Mouse (Mus musculus) neural tube, embryonic 14.5 days (tissue): ENCODE data around the gene Grasp. TPM values are rescaled to one million over a fixed set of nuclear protein-coding genes. Genes with fewer than 3 reads are reported as not detected.

Source experiments
- ATAC-seq: fragments of 200-750 bp; cut with Nextera tagmentation; 2 replicates; pipeline ENCODE4 v1.8.0; 2017; ENCODE audit warnings: low read depth, mild to moderate bottlenecking, moderate TSS enrichment, moderate library complexity
- H3K27ac ChIP-seq: fragments of 300-500 bp; sonication (generic); 2 replicates; pipeline ENCODE4 v1.5.1; 2014; ENCODE audit warnings: low read depth, mild to moderate bottlenecking, control low read depth, low read length, moderate library complexity, mixed read lengths
- H3K27me3 ChIP-seq: fragments of 300-500 bp; sonication (generic); 2 replicates; pipeline ENCODE4 v1.6.1; 2014; ENCODE audit warnings: low read length; ENCODE audit not compliant: control insufficient read depth, insufficient read depth
- H3K36me3 ChIP-seq: fragments of 300-500 bp; sonication (generic); 2 replicates; pipeline ENCODE4 v1.6.1; 2014; ENCODE audit warnings: low read length, mixed read lengths; ENCODE audit not compliant: control insufficient read depth, insufficient read depth
- H3K4me1 ChIP-seq: fragments of 300-500 bp; sonication (generic); 2 replicates; pipeline ENCODE4 v1.6.1; 2014; ENCODE audit warnings: low read length; ENCODE audit not compliant: control insufficient read depth, insufficient read depth
- H3K4me2 ChIP-seq: fragments of 300-500 bp; sonication (generic); 2 replicates; pipeline ENCODE4 v1.6.1; 2014; ENCODE audit warnings: mild to moderate bottlenecking, low read depth, low read length, control low read depth
- H3K4me3 ChIP-seq: fragments of 300-500 bp; sonication (generic); 2 replicates; pipeline ENCODE4 v1.5.1; 2014; ENCODE audit warnings: low read depth, low read length, control low read depth, mixed read lengths
- H3K9ac ChIP-seq: fragments of 300-500 bp; sonication (generic); replicated peaks from 2 replicates; pipeline ENCODE4 v1.6.1; 2014; ENCODE audit warnings: low read depth, mild to moderate bottlenecking, control low read depth, low read length, mixed read lengths
- H3K9me3 ChIP-seq: fragments of 300-500 bp; sonication (generic); 2 replicates; pipeline ENCODE4 v1.6.1; 2016; ENCODE audit warnings: low read length; ENCODE audit not compliant: control insufficient read depth
- WGBS: fragments of 180-500 bp; shearing (Covaris S2); extraction: QIAGEN DNeasy Blood & Tissue Kit; methylation state at CpG from one replicate; pipeline ENCODE4 v1.1.7; 2014; 5-methylcytosine and 5-hydroxymethylcytosine counted together
- polyA plus RNA-seq: library from polyadenylated mRNA; unstranded; fragments of >200 nt; fragmentation: Nextera tagmentation; extraction: Ambion mirVana; gene quantifications from 2 replicates; pipeline ENCODE4 v1.2.1, GENCODE M21; 2014

Grasp gene
- polyA plus RNA-seq, 1 experiment from 2014 or later, result 1.0 TPM

DNA sequence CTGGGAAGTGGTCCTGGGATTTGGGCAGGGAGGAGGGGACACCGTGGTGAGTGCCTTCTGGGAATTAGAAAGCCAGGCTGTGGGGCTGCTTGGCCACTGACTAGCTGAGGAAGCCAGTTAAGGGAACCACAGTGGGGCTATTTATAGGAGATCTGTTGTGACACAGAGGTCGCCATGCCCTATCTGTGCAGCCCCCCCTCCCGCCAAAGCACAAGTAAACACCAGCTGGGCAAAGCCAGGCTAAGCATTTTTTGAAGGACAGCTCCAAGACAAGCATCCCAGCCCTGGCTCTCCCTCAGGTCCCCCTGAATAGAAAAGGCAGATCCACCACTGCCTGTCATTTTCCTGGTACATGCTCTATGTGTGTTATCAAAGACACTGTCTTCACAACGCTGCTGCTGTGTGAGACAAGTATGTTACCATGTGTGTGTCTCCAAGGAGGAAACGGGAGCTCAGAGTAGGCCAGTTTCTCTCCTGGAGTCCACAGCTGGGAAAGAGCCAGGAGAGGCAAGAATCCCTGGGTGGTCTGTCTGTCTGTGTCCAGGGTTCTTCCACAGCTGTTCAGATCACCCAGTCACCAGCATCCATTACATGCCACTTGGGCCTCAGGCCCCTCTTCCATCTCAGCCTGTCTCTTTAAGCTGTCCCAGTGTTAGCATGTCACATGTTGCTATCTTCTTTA lies 24.2 kb downstream of the Grasp start:
- H3K9me3 ChIP-seq, result no peaks in the 10 kb centered on the region
- no peak for ATAC-seq
- H3K4me2 ChIP-seq, result no peak overlapping the region
- no peak overlapping the region for H3K27ac ChIP-seq
- no peaks in the 10 kb centered on the region for H3K27me3 ChIP-seq
- WGBS, result 65% methylated on average over 5 of the region's 5 CpGs
- H3K4me1 ChIP-seq, result 0 out of 2 replicates have a peak, but pooled peaks cover 8% of the 10 kb centered on the region
- no peak overlapping the region for H3K4me3 ChIP-seq
- no peaks in the 10 kb centered on the region for H3K36me3 ChIP-seq
- no peak overlapping the region for H3K9ac ChIP-seq

GRCm38 (mm10) chr15:101250220-101250800 lies 26.3 kb downstream of the Grasp start:
- H3K4me3 ChIP-seq, result no peak overlapping the region
- no peaks in the 10 kb centered on the region for H3K27me3 ChIP-seq
- 0 out of 2 replicates have a peak, but pooled peaks cover 10% of the 10 kb centered on the region for H3K4me1 ChIP-seq
- 88% methylated on average over 9 of the region's 9 CpGs for WGBS
- H3K36me3 ChIP-seq, result no peaks in the 10 kb centered on the region
- H3K9me3 ChIP-seq, result no peaks in the 10 kb centered on the region
- no peak overlapping the region for H3K9ac ChIP-seq
- ATAC-seq, result no peak
- no peak overlapping the region for H3K27ac ChIP-seq
- no peak overlapping the region for H3K4me2 ChIP-seq

DNA sequence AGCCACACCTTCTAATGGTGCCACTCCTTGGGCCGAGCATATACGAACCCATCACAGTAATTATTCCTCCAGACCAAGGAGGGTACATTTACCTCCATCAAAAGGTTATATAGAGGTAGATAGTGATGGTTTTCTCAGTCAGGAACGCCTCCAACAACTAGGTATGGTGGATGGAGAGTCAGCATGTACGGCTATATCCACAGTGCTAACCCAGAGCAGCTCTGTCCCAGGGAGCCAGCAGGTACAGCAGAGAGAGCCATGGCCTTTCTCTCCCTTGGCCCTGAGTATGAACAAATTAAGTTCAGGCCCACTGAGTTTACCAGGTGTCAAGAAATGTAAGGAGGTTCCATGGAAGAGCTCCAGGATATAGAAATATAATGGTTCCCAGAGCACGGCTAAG lies 27.9 kb downstream of the Grasp start:
- Histone ChIP-seq H3K9me3 (no peaks in the 10 kb centered on the region), H3K9ac (no peak overlapping the region), H3K27me3 (no peaks in the 10 kb centered on the region), H3K4me2 (no peak overlapping the region), H3K4me1 (0 out of 2 replicates have a peak, but pooled peaks cover 7% of the 10 kb centered on the region), H3K4me3 (no peak overlapping the region), H3K27ac (no peak overlapping the region), H3K36me3 (no peaks in the 10 kb centered on the region)
- 91% methylated on average over 5 of the region's 5 CpGs for WGBS
- ATAC-seq, result no peak

DNA sequence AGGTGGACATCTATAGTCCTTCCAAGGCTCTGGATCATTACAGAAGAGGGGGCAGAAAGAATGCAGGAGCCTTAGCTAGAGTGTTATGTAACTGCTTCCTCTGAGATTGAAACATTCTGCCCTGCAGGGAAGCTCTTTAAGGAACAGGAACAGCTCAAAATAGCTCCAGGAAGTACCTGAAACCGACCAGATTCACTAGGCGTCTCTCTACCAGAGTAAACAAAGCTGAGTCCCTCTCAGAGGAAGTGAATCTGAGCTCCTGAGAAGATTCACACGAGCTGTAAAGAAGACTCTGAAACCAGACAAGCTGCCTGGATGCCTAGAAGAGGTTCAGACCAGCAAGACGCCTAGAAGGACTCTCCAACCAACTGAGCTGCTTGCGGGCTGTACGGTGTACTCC lies 28.6 kb downstream of the Grasp start:
- Histone ChIP-seq H3K4me3 (no peak overlapping the region), H3K27ac (no peak overlapping the region), H3K9ac (no peak overlapping the region), H3K4me1 (0 out of 2 replicates have a peak, but pooled peaks cover 3% of the 10 kb centered on the region), H3K27me3 (no peaks in the 10 kb centered on the region), H3K36me3 (no peaks in the 10 kb centered on the region), H3K9me3 (no peaks in the 10 kb centered on the region), H3K4me2 (no peak overlapping the region)
- 89% methylated on average over 6 of the region's 6 CpGs for WGBS
- ATAC-seq, result no peak

- Histone ChIP-seq H3K4me2 (peak overlapping the region; percentile 87), H3K36me3 (no peaks in the 10 kb centered on the region), H3K27ac (0 out of 2 replicates have a peak overlapping the region, but pooled peaks have one; percentile 34), H3K9ac (peak overlapping the region; percentile 86), H3K4me1 (0 out of 2 replicates have a peak, but pooled peaks cover 3% of the 10 kb centered on the region), H3K27me3 (no peaks in the 10 kb centered on the region), H3K9me3 (no peaks in the 10 kb centered on the region), H3K4me3 (peak overlapping the region; percentile 62)
- ATAC-seq, result no peak
- 35% methylated on average over 3 of the region's 3 CpGs for WGBS
Measured at GRCm38 (mm10) chr15:101253563-101253885, 29.5 kb downstream of the Grasp start.

- 0 out of 2 replicates have a peak, but pooled peaks cover 3% of the 10 kb centered on the region for H3K4me1 ChIP-seq
- H3K4me3 ChIP-seq, result peak within 1 kb of the TSS; percentile 62
- peak; percentile 60 for ATAC-seq
- H3K4me2 ChIP-seq, result peak within 1 kb of the TSS; percentile 87
- H3K9me3 ChIP-seq, result no peaks in the 10 kb centered on the region
- peak within 1 kb of the TSS; percentile 34 for H3K27ac ChIP-seq
- peak within 1 kb of the TSS; percentile 86 for H3K9ac ChIP-seq
- H3K27me3 ChIP-seq, result no peaks in the 10 kb centered on the region
- H3K36me3 ChIP-seq, result no peaks in the 10 kb centered on the region
- WGBS, result under 1% methylated on average over 62 of the region's 82 CpGs
Measured at GRCm38 (mm10) chr15:101253886-101254795, 30.2 kb downstream of the Grasp start, which contains the start of gene Nr4a1. Nr4a1 (plus strand) TSS chr15:101254269.

GRCm38 (mm10) chr15:101255842-101256462 lies 32.0 kb downstream of the Grasp start:
- Histone ChIP-seq H3K4me1 (0 out of 2 replicates have a peak, but pooled peaks cover 3% of the 10 kb centered on the region), H3K27me3 (no peaks in the 10 kb centered on the region), H3K4me3 (no peak overlapping the region), H3K36me3 (no peaks in the 10 kb centered on the region), H3K9ac (no peak overlapping the region), H3K9me3 (no peaks in the 10 kb centered on the region), H3K27ac (no peak overlapping the region), H3K4me2 (no peak overlapping the region)
- ATAC-seq, result no peak
- WGBS, result 84% methylated on average over 7 of the region's 7 CpGs

DNA sequence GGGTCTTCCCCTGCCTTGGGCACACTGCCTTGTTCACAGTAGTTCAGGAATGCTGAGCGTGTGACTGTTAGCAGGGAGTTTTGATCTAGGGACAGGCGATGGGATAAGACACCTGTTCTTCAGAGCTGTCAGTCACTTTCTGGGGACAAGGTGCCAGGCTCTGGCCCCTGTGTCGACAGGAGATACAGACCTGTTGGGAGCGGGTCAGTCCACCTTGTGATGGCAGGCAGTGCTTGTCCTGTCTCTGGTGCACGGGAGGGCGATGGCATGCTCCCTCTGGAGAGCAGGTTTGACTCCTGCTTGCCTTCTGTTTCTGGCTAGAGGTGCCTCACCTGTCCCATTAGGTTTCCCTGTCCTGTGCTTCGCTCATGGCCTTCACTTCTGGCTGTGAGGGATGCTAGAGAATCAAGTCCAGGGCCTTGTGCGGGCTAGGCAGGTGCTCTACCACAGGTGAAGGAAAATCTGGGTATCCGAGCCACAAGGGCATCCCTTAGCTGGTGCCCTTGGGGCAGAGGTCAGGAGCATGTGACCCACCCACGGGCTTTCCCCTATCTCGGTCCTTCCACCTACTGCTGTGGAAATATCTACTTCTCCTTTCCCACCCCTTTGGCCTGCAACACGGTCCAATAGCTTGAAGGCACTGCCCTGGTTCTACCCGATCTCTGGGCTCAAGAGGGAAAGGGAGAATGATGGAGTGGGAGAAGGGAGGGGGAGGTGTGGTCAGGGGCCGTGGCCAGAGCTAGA lies 32.6 kb downstream of the Grasp start:
- H3K4me3 ChIP-seq, result no peak overlapping the region
- no peaks in the 10 kb centered on the region for H3K9me3 ChIP-seq
- 0 out of 2 replicates have a peak, but pooled peaks cover 3% of the 10 kb centered on the region for H3K4me1 ChIP-seq
- no peak overlapping the region for H3K4me2 ChIP-seq
- no peak for ATAC-seq
- no peaks in the 10 kb centered on the region for H3K27me3 ChIP-seq
- 80% methylated on average over 14 of the region's 14 CpGs for WGBS
- H3K27ac ChIP-seq, result no peak overlapping the region
- H3K9ac ChIP-seq, result no peak overlapping the region
- no peaks in the 10 kb centered on the region for H3K36me3 ChIP-seq
